Mouse (Mus musculus) lung, embryonic 15.5 days (tissue): Measurements from ENCODE around the gene Dnajb13. TPM values are rescaled to one million over a fixed set of nuclear protein-coding genes. Genes with fewer than 3 reads are reported as not detected.

Source experiments
- ATAC-seq: fragments of 200-750 bp; cut with Nextera tagmentation; 2 replicates; pipeline ENCODE4 v1.8.0; 2017; ENCODE audit warnings: moderate number of reproducible peaks, borderline replicate concordance; ENCODE audit not compliant: low FRiP score, low TSS enrichment; ENCODE audit errors: extremely low read depth
- H3K27ac ChIP-seq: fragments of 300-500 bp; sonication (generic); 2 replicates; pipeline ENCODE4 v1.5.1; 2015; ENCODE audit warnings: moderate library complexity, mild to moderate bottlenecking, inconsistent platforms
- H3K27me3 ChIP-seq: fragments of 300-500 bp; sonication (generic); 2 replicates; pipeline ENCODE4 v1.6.1; 2015; ENCODE audit warnings: inconsistent platforms
- H3K36me3 ChIP-seq: fragments of 300-500 bp; sonication (generic); 2 replicates; pipeline ENCODE4 v1.6.1; 2015; ENCODE audit warnings: inconsistent platforms
- H3K4me1 ChIP-seq: fragments of 300-500 bp; sonication (generic); 2 replicates; pipeline ENCODE4 v1.6.1; 2015; ENCODE audit warnings: inconsistent platforms
- H3K4me2 ChIP-seq: fragments of 300-500 bp; sonication (generic); 2 replicates; pipeline ENCODE4 v1.6.1; 2015; ENCODE audit warnings: inconsistent platforms, mild to moderate bottlenecking, moderate library complexity
- H3K4me3 ChIP-seq: fragments of 300-500 bp; sonication (generic); 2 replicates; pipeline ENCODE4 v1.5.1; 2015; ENCODE audit warnings: mild to moderate bottlenecking, inconsistent platforms
- H3K9ac ChIP-seq: fragments of 300-500 bp; sonication (generic); 2 replicates; pipeline ENCODE4 v1.6.1; 2015; ENCODE audit warnings: inconsistent platforms
- H3K9me3 ChIP-seq: fragments of 300-500 bp; sonication (generic); 2 replicates; pipeline ENCODE4 v1.6.1; 2016; ENCODE audit warnings: inconsistent platforms
- WGBS: fragments of 180-500 bp; shearing (Covaris S2); methylation state at CpG from one replicate; pipeline ENCODE4 v1.1.7; 2015; 5-methylcytosine and 5-hydroxymethylcytosine counted together
- polyA plus RNA-seq: library from polyadenylated mRNA; unstranded; fragments of >200 nt; fragmentation: Nextera tagmentation; extraction: Ambion mirVana; gene quantifications from 2 replicates; pipeline ENCODE4 v1.2.1, GENCODE M21; 2015

The Dnajb13 gene
- polyA plus RNA-seq, 1 experiment from 2014 or later: 4.1 TPM

- under 1% methylated on average over 33 of the region's 33 CpGs for WGBS
- peaks cover 17% of the 10 kb centered on the region for H3K4me1 ChIP-seq
- ATAC-seq: peak; percentile 99
- H3K4me3 ChIP-seq: peak within 1 kb of the TSS; percentile 86
- H3K9me3 ChIP-seq: no peaks in the 10 kb centered on the region
- H3K27ac ChIP-seq: peak within 1 kb of the TSS; percentile 84
- peaks cover 19% of the 10 kb centered on the region for H3K36me3 ChIP-seq
- peak within 1 kb of the TSS; percentile 66 for H3K4me2 ChIP-seq
- peak within 1 kb of the TSS; percentile 82 for H3K9ac ChIP-seq
- H3K27me3 ChIP-seq: no peaks in the 10 kb centered on the region
Measured at GRCm38 (mm10) chr7:100536804-100537518, 22.2 kb upstream of the Dnajb13 start, which contains the start of gene Coa4. Coa4 (plus strand) TSS chr7:100537071.

GRCm38 (mm10) chr7:100535831-100536230, 21.1 kb upstream of the Dnajb13 start:
- H3K9ac ChIP-seq: no peak overlapping the region
- no peaks in the 10 kb centered on the region for H3K27me3 ChIP-seq
- H3K4me3 ChIP-seq: no peak overlapping the region; the same call in 1 of the 2 replicates
- ATAC-seq: no peak
- no peaks in the 10 kb centered on the region for H3K9me3 ChIP-seq
- peaks cover 19% of the 10 kb centered on the region for H3K36me3 ChIP-seq
- WGBS: 85% methylated on average over 2 of the region's 2 CpGs
- H3K27ac ChIP-seq: no peak overlapping the region
- peaks cover 17% of the 10 kb centered on the region for H3K4me1 ChIP-seq
- H3K4me2 ChIP-seq: peak overlapping the region; percentile 66; the same call in 1 of the 2 replicates

DNA sequence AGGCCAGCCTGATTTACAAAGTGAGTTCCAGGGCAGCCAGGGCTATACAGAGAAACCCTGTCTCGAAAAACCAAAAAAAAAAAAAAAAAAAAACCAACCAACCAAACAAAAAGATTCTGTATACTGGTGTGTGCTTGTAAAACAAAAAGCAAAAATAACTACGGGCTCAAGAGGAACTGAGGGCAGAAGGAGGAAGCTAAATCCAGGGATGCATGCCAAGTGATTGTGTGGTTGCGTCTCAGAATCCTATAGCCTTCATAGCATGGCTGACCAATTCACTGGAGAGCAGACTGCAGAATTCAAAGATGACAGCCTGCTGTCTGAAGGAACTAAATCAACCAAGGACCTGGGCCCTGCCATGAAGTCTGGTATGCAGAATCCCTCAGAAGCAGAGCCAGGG, 19.5 kb upstream of the Dnajb13 start:
- no peaks in the 10 kb centered on the region for H3K9me3 ChIP-seq

GRCm38 (mm10) chr7:100533503-100533902, 18.7 kb upstream of the Dnajb13 start:
- H3K9me3 ChIP-seq: no peaks in the 10 kb centered on the region
- peaks cover 17% of the 10 kb centered on the region for H3K4me1 ChIP-seq
- H3K36me3 ChIP-seq: no peaks in the 10 kb centered on the region
- H3K27me3 ChIP-seq: no peaks in the 10 kb centered on the region
- no peak overlapping the region for H3K4me2 ChIP-seq
- 21% methylated on average over 2 of the region's 2 CpGs for WGBS
- no peak overlapping the region for H3K9ac ChIP-seq
- H3K27ac ChIP-seq: peak overlapping the region; percentile 75
- no peak overlapping the region for H3K4me3 ChIP-seq
- ATAC-seq: no peak

More for the DNA sequence above, 19.5 kb upstream of the Dnajb13 start:
- no peak overlapping the region for H3K27ac ChIP-seq
- H3K4me1 ChIP-seq: peaks cover 17% of the 10 kb centered on the region
- H3K9ac ChIP-seq: no peak overlapping the region
- no peaks in the 10 kb centered on the region for H3K27me3 ChIP-seq
- peaks cover 6% of the 10 kb centered on the region; the same call in 1 of the 2 replicates for H3K36me3 ChIP-seq
- H3K4me3 ChIP-seq: no peak overlapping the region
- no peak overlapping the region for H3K4me2 ChIP-seq
- 66% methylated on average over 3 of the region's 3 CpGs for WGBS
- no peak for ATAC-seq

GRCm38 (mm10) chr7:100530766-100531165, 16.0 kb upstream of the Dnajb13 start:
- 83% methylated on average over 5 of the region's 5 CpGs for WGBS
- Histone ChIP-seq H3K27ac (no peak overlapping the region), H3K9ac (no peak overlapping the region), H3K9me3 (no peaks in the 10 kb centered on the region), H3K4me1 (peaks cover 7% of the 10 kb centered on the region; the same call in 1 of the 2 replicates), H3K4me3 (no peak overlapping the region), H3K4me2 (no peak overlapping the region), H3K27me3 (no peaks in the 10 kb centered on the region), H3K36me3 (no peaks in the 10 kb centered on the region)
- no peak for ATAC-seq

GRCm38 (mm10) chr7:100524669-100525068, 9.9 kb upstream of the Dnajb13 start:
- Histone ChIP-seq H3K9me3 (no peaks in the 10 kb centered on the region), H3K4me2 (no peak overlapping the region), H3K27me3 (no peaks in the 10 kb centered on the region), H3K9ac (no peak overlapping the region), H3K4me3 (no peak overlapping the region), H3K36me3 (no peaks in the 10 kb centered on the region), H3K27ac (no peak overlapping the region), H3K4me1 (0 out of 2 replicates have a peak, but pooled peaks cover 2% of the 10 kb centered on the region)
- ATAC-seq: no peak
- WGBS: 57% methylated on average over 8 of the region's 8 CpGs

GRCm38 (mm10) chr7:100522222-100522621, 7.5 kb upstream of the Dnajb13 start:
- no peak overlapping the region for H3K4me3 ChIP-seq
- no peak for ATAC-seq
- H3K9ac ChIP-seq: no peak overlapping the region
- H3K4me1 ChIP-seq: 0 out of 2 replicates have a peak, but pooled peaks cover 2% of the 10 kb centered on the region
- no peak overlapping the region for H3K4me2 ChIP-seq
- H3K36me3 ChIP-seq: no peaks in the 10 kb centered on the region
- 74% methylated on average over 3 of the region's 3 CpGs for WGBS
- no peaks in the 10 kb centered on the region for H3K27me3 ChIP-seq
- H3K27ac ChIP-seq: no peak overlapping the region
- no peaks in the 10 kb centered on the region for H3K9me3 ChIP-seq

GRCm38 (mm10) chr7:100520663-100521285, 6.0 kb upstream of the Dnajb13 start:
- 16% methylated on average over 10 of the region's 10 CpGs for WGBS
- Histone ChIP-seq H3K4me1 (0 out of 2 replicates have a peak, but pooled peaks cover 2% of the 10 kb centered on the region), H3K9ac (no peak overlapping the region), H3K27me3 (no peaks in the 10 kb centered on the region), H3K27ac (no peak overlapping the region), H3K36me3 (no peaks in the 10 kb centered on the region), H3K4me3 (no peak overlapping the region), H3K9me3 (no peaks in the 10 kb centered on the region), H3K4me2 (peak overlapping the region; percentile 31; the same call in 1 of the 2 replicates)
- ATAC-seq: 0 out of 2 replicates have a peak, but pooled peaks have one; percentile 27

GRCm38 (mm10) chr7:100520204-100520603, 5.4 kb upstream of the Dnajb13 start:
- Histone ChIP-seq H3K9ac (no peak overlapping the region), H3K27me3 (no peaks in the 10 kb centered on the region), H3K4me3 (no peak overlapping the region), H3K4me1 (0 out of 2 replicates have a peak, but pooled peaks cover 2% of the 10 kb centered on the region), H3K9me3 (no peaks in the 10 kb centered on the region), H3K4me2 (no peak overlapping the region), H3K27ac (no peak overlapping the region), H3K36me3 (no peaks in the 10 kb centered on the region)
- ATAC-seq: no peak
- 58% methylated on average over 7 of the region's 7 CpGs for WGBS

- H3K36me3 ChIP-seq: no peaks in the 10 kb centered on the region
- H3K9me3 ChIP-seq: no peaks in the 10 kb centered on the region
- H3K4me3 ChIP-seq: no peak overlapping the region
- H3K27me3 ChIP-seq: no peaks in the 10 kb centered on the region
- WGBS: 62% methylated on average over 8 of the region's 8 CpGs
- no peak overlapping the region for H3K9ac ChIP-seq
- no peaks in the 10 kb centered on the region for H3K4me1 ChIP-seq
- H3K4me2 ChIP-seq: no peak overlapping the region
- H3K27ac ChIP-seq: no peak overlapping the region
- no peak for ATAC-seq
Measured at GRCm38 (mm10) chr7:100511602-100512001, 3.2 kb downstream of the Dnajb13 start.

GRCm38 (mm10) chr7:100508670-100509069, 6.1 kb downstream of the Dnajb13 start:
- Histone ChIP-seq H3K27me3 (no peaks in the 10 kb centered on the region), H3K9me3 (no peaks in the 10 kb centered on the region), H3K4me2 (no peak overlapping the region), H3K4me3 (no peak overlapping the region), H3K9ac (no peak overlapping the region), H3K27ac (no peak overlapping the region), H3K36me3 (no peaks in the 10 kb centered on the region), H3K4me1 (no peaks in the 10 kb centered on the region)
- WGBS: 50% methylated on average over 3 of the region's 3 CpGs
- no peak for ATAC-seq

GRCm38 (mm10) chr7:100506494-100506893, 8.3 kb downstream of the Dnajb13 start:
- ATAC-seq: no peak
- Histone ChIP-seq H3K27ac (no peak overlapping the region), H3K9me3 (no peaks in the 10 kb centered on the region), H3K4me2 (no peak overlapping the region), H3K36me3 (no peaks in the 10 kb centered on the region), H3K27me3 (no peaks in the 10 kb centered on the region), H3K9ac (no peak overlapping the region), H3K4me1 (no peaks in the 10 kb centered on the region), H3K4me3 (no peak overlapping the region)
- 57% methylated on average over 4 of the region's 4 CpGs for WGBS
